ENCODE assay signal across 8 mouse cellular contexts in the genomic region with DNA sequence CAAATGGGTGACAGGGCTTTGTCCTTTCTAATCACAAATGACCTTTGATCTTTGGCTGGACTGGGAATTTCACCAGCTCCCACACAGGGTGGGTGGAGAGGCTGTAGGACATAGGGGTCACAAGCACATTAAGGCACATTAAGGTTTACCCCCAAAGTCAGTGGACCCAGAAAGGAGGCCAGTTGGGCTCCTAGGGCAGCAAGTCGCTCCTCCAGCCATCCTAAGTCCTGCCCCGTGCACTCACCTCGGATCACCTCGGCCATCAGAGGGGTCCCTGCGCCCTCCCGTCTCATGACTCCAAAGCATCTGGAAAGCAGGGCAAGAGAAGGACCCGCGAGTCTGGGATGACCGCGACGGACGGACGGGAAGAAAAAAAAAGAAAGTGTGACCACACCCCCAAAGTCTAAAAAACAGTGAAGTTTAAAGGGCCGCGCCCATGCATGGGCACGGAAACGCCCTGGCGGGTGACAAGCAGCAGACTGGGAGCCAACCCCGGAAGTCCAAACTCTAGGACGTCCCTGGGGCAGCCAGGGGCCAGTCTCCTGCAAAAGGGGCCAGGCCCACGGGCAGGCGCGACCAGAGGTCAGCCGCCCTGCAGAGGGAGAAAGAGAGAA. TPM values are rescaled to one million over a fixed set of nuclear protein-coding genes. Genes with fewer than 3 reads are reported as not detected.
DNase-seq lines count a peak whose midpoint lies in the region; ATAC-seq and TF ChIP-seq lines count a peak whose summit lies in the region.

No protein-coding gene starts in this region.

- no peaks in the 10 kb centered on the region for H3K36me3 ChIP-seq in embryonic facial prominence, embryonic 13.5 days
- peaks cover 3% of the 10 kb centered on the region for H3K36me3 ChIP-seq in heart, embryonic 13.5 days
- H3K36me3 ChIP-seq in kidney, postnatal 0 days (ENCODE audit: insufficient read depth, low read length): no peaks in the 10 kb centered on the region
- no peaks in the 10 kb centered on the region for H3K36me3 ChIP-seq in macrophage (ENCODE audit: inconsistent target)

- no peaks in the 10 kb centered on the region for H3K27me3 ChIP-seq in embryonic facial prominence, embryonic 13.5 days
- no peaks in the 10 kb centered on the region for H3K27me3 ChIP-seq in heart, embryonic 13.5 days (replicated peaks)
- H3K27me3 ChIP-seq in kidney, postnatal 0 days (ENCODE audit: insufficient read depth, low read length): no peaks in the 10 kb centered on the region

- H3K9me3 ChIP-seq in embryonic facial prominence, embryonic 13.5 days: no peaks in the 10 kb centered on the region
- H3K9me3 ChIP-seq in heart, embryonic 13.5 days: no peaks in the 10 kb centered on the region
- H3K9me3 ChIP-seq in kidney, postnatal 0 days (replicated peaks; ENCODE audit: low read length): no peaks in the 10 kb centered on the region

- H3K4me3 ChIP-seq in embryonic facial prominence, embryonic 13.5 days: peak overlapping the region; percentile 63
- peak overlapping the region; percentile 72 for H3K4me3 ChIP-seq in heart, embryonic 13.5 days
- peak overlapping the region; percentile 54 for H3K4me3 ChIP-seq in kidney, postnatal 0 days (replicated peaks; ENCODE audit: low read depth, low read length)
- peak overlapping the region; percentile 67 for H3K4me3 ChIP-seq in macrophage (ENCODE audit: inconsistent target)

- H3K27ac ChIP-seq in embryonic facial prominence, embryonic 13.5 days: no peak overlapping the region
- H3K27ac ChIP-seq in heart, embryonic 13.5 days (replicated peaks): peak overlapping the region; percentile 87
- peak overlapping the region; percentile 19; the same call in 1 of the 2 replicates for H3K27ac ChIP-seq in kidney, postnatal 0 days
- H3K27ac ChIP-seq in macrophage: peak overlapping the region; percentile 81

- peak overlapping the region; percentile 92 for H3K4me2 ChIP-seq in embryonic facial prominence, embryonic 13.5 days
- peak overlapping the region; percentile 91 for H3K4me2 ChIP-seq in heart, embryonic 13.5 days
- peak overlapping the region; percentile 98 for H3K4me2 ChIP-seq in kidney, postnatal 0 days (ENCODE audit: low read length)

- DNase-seq in 416B (ENCODE audit: low read depth): peak; percentile 81
- DNase-seq in T-cell, adult 2 months (ENCODE audit: low spot score): peak; percentile 64
- peak; percentile 75 for DNase-seq in kidney, postnatal 0 days (ENCODE audit: low spot score)
- DNase-seq in spleen, adult 18-20 months: peak; percentile 58 to 63
- DNase-seq in frontal cortex, postnatal 14 days (ENCODE audit: low spot score in 2 of 2): no peak

- TF ChIP-seq CTCF in kidney, postnatal 0 days (IDR thresholded peaks at IDR 0.05; ENCODE audit: low read depth): no peak

- WGBS in embryonic facial prominence, embryonic 13.5 days: 2% methylated on average over 24 of the region's 24 CpGs
- under 1% methylated on average over 24 of the region's 24 CpGs for WGBS in heart, embryonic 13.5 days
- 2% methylated on average over 24 of the region's 24 CpGs for WGBS in kidney, postnatal 0 days
- 1% methylated on average over 24 of the region's 24 CpGs for WGBS in macrophage (ENCODE audit: missing documents)

- H3K79me2 ChIP-seq in macrophage (ENCODE audit: inconsistent target): no peaks in the 10 kb centered on the region

- ATAC-seq in embryonic facial prominence, embryonic 13.5 days (ENCODE audit: insufficient number of reproducible peaks, insufficient read depth, low FRiP score, low TSS enrichment, low read depth): peak; percentile 73
- peak; percentile 84 for ATAC-seq in heart, embryonic 13.5 days (ENCODE audit: extremely low read depth, insufficient number of reproducible peaks, low FRiP score, low TSS enrichment)
- ATAC-seq in kidney, postnatal 0 days (replicated peaks; ENCODE audit: low FRiP score, low read depth): peak; percentile 93

- H3K9ac ChIP-seq in embryonic facial prominence, embryonic 13.5 days: peak overlapping the region; percentile 80
- peak overlapping the region; percentile 87 for H3K9ac ChIP-seq in heart, embryonic 13.5 days
- peak overlapping the region; percentile 62 for H3K9ac ChIP-seq in kidney, postnatal 0 days (ENCODE audit: low read depth, low read length)

- peaks cover 10% of the 10 kb centered on the region for H3K4me1 ChIP-seq in embryonic facial prominence, embryonic 13.5 days
- H3K4me1 ChIP-seq in heart, embryonic 13.5 days: peaks cover 18% of the 10 kb centered on the region
- no peaks in the 10 kb centered on the region for H3K4me1 ChIP-seq in kidney, postnatal 0 days (replicated peaks; ENCODE audit: insufficient read depth, low read length)

RNA-seq across cellular contexts. Expression of a gene that starts 26.8 kb away (rescaled TPM):
- polyA plus RNA-seq in embryonic facial prominence, embryonic 13.5 days (2015; fragmentation: Nextera tagmentation; extraction: Ambion mirVana): 20.7 and 26.1 TPM in 2 replicates
- polyA plus RNA-seq in heart, embryonic 13.5 days (2015; fragmentation: Nextera tagmentation; extraction: Ambion mirVana): 16.3 and 17.4 TPM in 2 replicates
- 7.3 and 8.5 TPM in 2 replicates for polyA plus RNA-seq in kidney, postnatal 0 days (2015; fragmentation: Nextera tagmentation; extraction: Ambion mirVana)
- 10 to 100 TPM; 10.4 to 46.3 (median 25.4) TPM for total RNA-seq in macrophage (2018; cell fraction: chromatin; rRNA removed)
- 10 to 100 TPM in 10 of 26 experiments, 1 to 10 TPM in 16; 3.8 to 15.6 (median 7.4) TPM for total RNA-seq in macrophage (2018; cell fraction: cytosol; rRNA removed)
- 10 to 100 TPM in 21 of 26 experiments, 1 to 10 TPM in 5; 5.0 to 38.0 (median 13.8) TPM for total RNA-seq in macrophage (2018; cell fraction: nucleus; rRNA removed)
- polyA plus RNA-seq in macrophage (2018): 5.6 to 8.3 TPM (median 7.6 TPM) in 3 replicates

Comparison
In these comparisons a context has a peak if more than half of its experiments do, and no peak if none do; other contexts are left out.
1. DNase-seq: peak in 416B (single experiment), T-cell, adult 2 months (single experiment), kidney, postnatal 0 days (single experiment) and spleen, adult 18-20 months (2 of 2); none in frontal cortex, postnatal 14 days (0 of 2).
2. Peak in every context shown above with its lines, with median percentiles within 50 percentile points of each other: ATAC-seq, H3K4me2 ChIP-seq, H3K4me3 ChIP-seq and H3K9ac ChIP-seq.